Comparison of ENCODE assay signal across 7 mouse cellular contexts in genomic region chr2:168553541-168553961, GRCm38 (mm10). TPM values are rescaled to one million over a fixed set of nuclear protein-coding genes. Genes with fewer than 3 reads are reported as not detected.
DNase-seq lines count a peak whose midpoint lies in the region; ATAC-seq and TF ChIP-seq lines count a peak whose summit lies in the region.

No protein-coding gene starts in this region.

- no peaks in the 10 kb centered on the region for H3K9me3 ChIP-seq in E14TG2a.4 (ENCODE audit: low read length)
- H3K9me3 ChIP-seq in intestine, embryonic 16.5 days (ENCODE audit: control insufficient read depth, low read length), result no peaks in the 10 kb centered on the region

- H3K27me3 ChIP-seq in E14TG2a.4 (ENCODE audit: insufficient read depth, low read length), result peaks cover 57% of the 10 kb centered on the region
- no peaks in the 10 kb centered on the region for H3K27me3 ChIP-seq in intestine, embryonic 16.5 days (replicated peaks; ENCODE audit: control insufficient read depth, insufficient read depth, low read length)

- H3K27ac ChIP-seq in intestine, embryonic 16.5 days (ENCODE audit: low read length), result no peak overlapping the region; the same call in 1 of the 2 replicates

- peak overlapping the region; percentile 48 for H3K9ac ChIP-seq in intestine, embryonic 16.5 days (ENCODE audit: low read depth, low read length)

- peak overlapping the region; percentile 23; the same call in 1 of the 2 replicates for H3K4me3 ChIP-seq in E14TG2a.4 (replicated peaks; ENCODE audit: low read length)
- H3K4me3 ChIP-seq in intestine, embryonic 16.5 days (ENCODE audit: low read length), result no peak overlapping the region

- DNase-seq in ZHBTc4 (ENCODE audit: low read depth, low spot score), result peak; percentile 16
- DNase-seq in lung, postnatal 25 days (ENCODE audit: low spot score), result peak; percentile 49
- no peak for DNase-seq in c-Kit-positive CD71-positive TER-119-positive erythroid progenitor cells, embryonic 14.5 days (ENCODE audit: low spot score)
- DNase-seq in right cerebral cortex, postnatal 10 days (ENCODE audit: low spot score in 2 of 2), result no peak

- H3K4me2 ChIP-seq in intestine, embryonic 16.5 days (ENCODE audit: low read depth, low read length), result 0 out of 2 replicates have a peak overlapping the region, but pooled peaks have one; percentile 5

- TF ChIP-seq CTCF in E14TG2a.4 (conservative IDR thresholded peaks at IDR 0.05; ENCODE audit: low read length), result no peak

- H3K36me3 ChIP-seq in E14TG2a.4 (ENCODE audit: insufficient read depth, low read length), result no peaks in the 10 kb centered on the region
- no peaks in the 10 kb centered on the region for H3K36me3 ChIP-seq in intestine, embryonic 16.5 days (ENCODE audit: control insufficient read depth, insufficient read depth, low read length)

- ATAC-seq in intestine, embryonic 16.5 days, result 0 out of 2 replicates have a peak, but pooled peaks have one; percentile 5
- no peak for ATAC-seq in frontal cortex, adult (ENCODE audit: low TSS enrichment)

- WGBS in intestine, embryonic 16.5 days, result 22% methylated on average over 17 of the region's 18 CpGs

- peaks cover 9% of the 10 kb centered on the region; the same call in 1 of the 2 replicates for H3K4me1 ChIP-seq in E14TG2a.4 (replicated peaks; ENCODE audit: low read depth, low read length)
- peaks cover 37% of the 10 kb centered on the region for H3K4me1 ChIP-seq in intestine, embryonic 16.5 days (ENCODE audit: control insufficient read depth, insufficient read depth, low read length)

RNA-seq across cellular contexts. Expression of gene Nfatc2, which starts 47.9 kb away (rescaled TPM):
- 1.6 and 1.7 TPM in 2 replicates for polyA plus RNA-seq in intestine, embryonic 16.5 days (2015; fragmentation: Nextera tagmentation; extraction: Ambion mirVana)

Comparison
In these comparisons a context has a peak if more than half of its experiments do, and no peak if none do; other contexts are left out.
1. DNase-seq: peak in ZHBTc4 (single experiment) and lung, postnatal 25 days (single experiment); none in c-Kit-positive CD71-positive TER-119-positive erythroid progenitor cells, embryonic 14.5 days (single experiment) and right cerebral cortex, postnatal 10 days (0 of 2).